Mouse (Mus musculus) liver, adult 2 months (tissue): Measurements from ENCODE around the gene Phxr2. TPM values are rescaled to one million over a fixed set of nuclear protein-coding genes. Genes with fewer than 3 reads are reported as not detected.

Experiments used
- DNase-seq: peaks from one replicate; pipeline ENCODE4 v3.0.0-alpha.2; 2011; ENCODE audit warnings: low read depth, low spot score; ENCODE audit errors: extremely low read depth
- H3K27ac ChIP-seq: fragments of 200-500 bp; replicated peaks from 2 replicates; pipeline ENCODE4 v1.5.1; 2012; ENCODE audit warnings: low read depth, mild to moderate bottlenecking, control low read depth, inconsistent platforms, low read length; ENCODE audit not compliant: insufficient read depth
- H3K27me3 ChIP-seq: fragments of 200-500 bp; 2 replicates; pipeline ENCODE4 v1.6.1; 2012; ENCODE audit warnings: mild to moderate bottlenecking, moderate library complexity, low read length, inconsistent platforms; ENCODE audit not compliant: control insufficient read depth, insufficient read depth
- H3K36me3 ChIP-seq: fragments of 200-500 bp; 2 replicates; pipeline ENCODE4 v1.6.1; 2012; ENCODE audit warnings: low read length, inconsistent platforms; ENCODE audit not compliant: control insufficient read depth, insufficient read depth
- H3K4me1 ChIP-seq: fragments of 200-500 bp; 2 replicates; pipeline ENCODE4 v1.6.1; 2011; ENCODE audit warnings: low read length; ENCODE audit not compliant: control insufficient read depth, insufficient read depth
- H3K4me3 ChIP-seq: fragments of 200-500 bp; 2 replicates; pipeline ENCODE4 v1.5.1; 2011; ENCODE audit warnings: low read depth, mild to moderate bottlenecking, control low read depth, low read length, moderate library complexity; ENCODE audit not compliant: insufficient read depth
- H3K79me2 ChIP-seq: fragments of 200-500 bp; 2 replicates; pipeline ENCODE4 v1.6.1; 2012; ENCODE audit warnings: inconsistent platforms, mild to moderate bottlenecking, low read length, moderate library complexity; ENCODE audit not compliant: control insufficient read depth, insufficient read depth
- H3K9ac ChIP-seq: fragments of 200-500 bp; 2 replicates; pipeline ENCODE4 v1.6.1; 2012; ENCODE audit warnings: low read depth, mild to moderate bottlenecking, control low read depth, inconsistent platforms, low read length
- CTCF ChIP-seq: fragments of 200-500 bp; IDR thresholded peaks from 2 replicates; pipeline ENCODE4 v1.5.1; 2011; ENCODE audit warnings: low read depth, low read length, control low read depth
- POLR2A ChIP-seq: fragments of 200-500 bp; IDR thresholded peaks from 2 replicates; pipeline ENCODE4 v1.6.1; 2011; ENCODE audit warnings: low read length, control low read depth; ENCODE audit not compliant: insufficient read depth; ENCODE audit errors: extremely low read depth
- WGBS: fragments of 180-500 bp; shearing (Covaris S2); methylation state at CpG from one replicate; pipeline ENCODE4 v1.1.7; 2018; 5-methylcytosine and 5-hydroxymethylcytosine counted together
- polyA plus RNA-seq: library from polyadenylated mRNA; depleted of rRNA; stranded (reverse); fragments of >200 nt; gene quantifications from 2 replicates; pipeline ENCODE4 v1.2.3, GENCODE M21; 2012
- total RNA-seq: library from RNA; depleted of rRNA; stranded (reverse); fragments of >200 nt; gene quantifications from 2 replicates; pipeline ENCODE4 v1.2.3, GENCODE M21; 2014

Gene Phxr2
- total and polyA plus RNA-seq, 2 experiments: not detected

GRCm38 (mm10) chr10:99116650-99117615 lies 9.2 kb downstream of the Phxr2 start:
- H3K27ac ChIP-seq: no peak overlapping the region
- 0 out of 2 replicates have a peak, but pooled peaks cover 3% of the 10 kb centered on the region for H3K79me2 ChIP-seq
- H3K36me3 ChIP-seq: no peaks in the 10 kb centered on the region
- peaks cover 3% of the 10 kb centered on the region; the same call in 1 of the 2 replicates for H3K4me1 ChIP-seq
- no peaks in the 10 kb centered on the region for H3K27me3 ChIP-seq
- no peak overlapping the region for H3K4me3 ChIP-seq
- TF ChIP-seq CTCF (no peak), POLR2A (no peak)
- WGBS: 92% methylated on average over 16 of the region's 16 CpGs
- no peak for DNase-seq
- no peak overlapping the region for H3K9ac ChIP-seq

- Histone ChIP-seq H3K4me1 (peaks cover 5% of the 10 kb centered on the region; the same call in 1 of the 2 replicates), H3K27me3 (no peaks in the 10 kb centered on the region), H3K36me3 (no peaks in the 10 kb centered on the region), H3K4me3 (no peak overlapping the region), H3K9ac (no peak overlapping the region), H3K27ac (no peak overlapping the region), H3K79me2 (0 out of 2 replicates have a peak, but pooled peaks cover 3% of the 10 kb centered on the region)
- 86% methylated on average over 8 of the region's 8 CpGs for WGBS
- DNase-seq: no peak
- no peak for TF ChIP-seq CTCF
- no peak for TF ChIP-seq POLR2A
Observed at GRCm38 (mm10) chr10:99116237-99116632, 9.9 kb downstream of the Phxr2 start.

- H3K27ac ChIP-seq: no peak overlapping the region
- peaks cover 7% of the 10 kb centered on the region; the same call in 1 of the 2 replicates for H3K4me1 ChIP-seq
- H3K36me3 ChIP-seq: no peaks in the 10 kb centered on the region
- H3K4me3 ChIP-seq: no peak overlapping the region
- H3K27me3 ChIP-seq: no peaks in the 10 kb centered on the region
- no peak overlapping the region for H3K9ac ChIP-seq
- no peak for TF ChIP-seq POLR2A
- TF ChIP-seq CTCF: no peak
- peaks cover 3% of the 10 kb centered on the region; the same call in 1 of the 2 replicates for H3K79me2 ChIP-seq
- no peak for DNase-seq
- WGBS: 77% methylated on average over 18 of the region's 18 CpGs
Observed at GRCm38 (mm10) chr10:99115471-99116236, 10.5 kb downstream of the Phxr2 start.

- H3K79me2 ChIP-seq: peaks cover 8% of the 10 kb centered on the region; the same call in 1 of the 2 replicates
- H3K36me3 ChIP-seq: no peaks in the 10 kb centered on the region
- 67% methylated on average over 8 of the region's 8 CpGs for WGBS
- no peak overlapping the region for H3K9ac ChIP-seq
- no peak for TF ChIP-seq POLR2A
- no peak for TF ChIP-seq CTCF
- no peaks in the 10 kb centered on the region for H3K27me3 ChIP-seq
- no peak overlapping the region for H3K27ac ChIP-seq
- H3K4me1 ChIP-seq: peaks cover 7% of the 10 kb centered on the region; the same call in 1 of the 2 replicates
- no peak for DNase-seq
- H3K4me3 ChIP-seq: no peak overlapping the region
Observed at GRCm38 (mm10) chr10:99114295-99114694, 11.8 kb downstream of the Phxr2 start.

- Histone ChIP-seq H3K79me2 (peaks cover 15% of the 10 kb centered on the region; the same call in 1 of the 2 replicates), H3K27me3 (no peaks in the 10 kb centered on the region), H3K36me3 (no peaks in the 10 kb centered on the region), H3K4me1 (peaks cover 8% of the 10 kb centered on the region; the same call in 1 of the 2 replicates), H3K27ac (no peak overlapping the region), H3K9ac (no peak overlapping the region), H3K4me3 (no peak overlapping the region)
- TF ChIP-seq POLR2A (no peak), CTCF (no peak)
- no peak for DNase-seq
- WGBS: 69% methylated on average over 3 of the region's 3 CpGs
Observed at GRCm38 (mm10) chr10:99113533-99113932, 12.6 kb downstream of the Phxr2 start.
